Mouse (Mus musculus) E14TG2a.4 (cell line): Measurements from ENCODE around the gene Wdhd1.

ENCODE experiments used
- H3K27me3 ChIP-seq: 2 replicates; pipeline ENCODE4 v1.6.1; 2014; ENCODE audit warnings: low read length, control low read depth; ENCODE audit not compliant: insufficient read depth
- H3K36me3 ChIP-seq: 2 replicates; pipeline ENCODE4 v1.6.1; 2014; ENCODE audit warnings: low read length, control low read depth; ENCODE audit not compliant: insufficient read depth
- H3K4me1 ChIP-seq: replicated peaks from 2 replicates; pipeline ENCODE4 v1.6.1; 2014; ENCODE audit warnings: low read depth, low read length, control low read depth
- H3K4me3 ChIP-seq: replicated peaks from 2 replicates; pipeline ENCODE4 v1.5.1; 2014; ENCODE audit warnings: mild to moderate bottlenecking, low read length
- H3K9me3 ChIP-seq: 2 replicates; pipeline ENCODE4 v1.6.1; 2014; ENCODE audit warnings: low read length, control low read depth
- CTCF ChIP-seq: conservative IDR thresholded peaks from 2 replicates; pipeline ENCODE4 v1.5.1; 2014; ENCODE audit warnings: low read length
- NANOG ChIP-seq: IDR thresholded peaks from 2 replicates; pipeline ENCODE4 v1.6.1; 2014; ENCODE audit warnings: borderline replicate concordance, low read length, mixed read lengths
- POU5F1 ChIP-seq: IDR thresholded peaks from 2 replicates; pipeline ENCODE4 v1.6.1; 2014; ENCODE audit warnings: low read length, borderline replicate concordance

Gene Wdhd1

GRCm38 (mm10) chr14:47236491-47236890 lies 40.2 kb downstream of the Wdhd1 start:
- Histone ChIP-seq H3K36me3 (peaks cover 11% of the 10 kb centered on the region), H3K4me3 (no peak overlapping the region), H3K27me3 (no peaks in the 10 kb centered on the region), H3K9me3 (no peaks in the 10 kb centered on the region), H3K4me1 (no peaks in the 10 kb centered on the region)
- TF ChIP-seq CTCF (no peak), POU5F1 (no peak), NANOG (no peak)

DNA sequence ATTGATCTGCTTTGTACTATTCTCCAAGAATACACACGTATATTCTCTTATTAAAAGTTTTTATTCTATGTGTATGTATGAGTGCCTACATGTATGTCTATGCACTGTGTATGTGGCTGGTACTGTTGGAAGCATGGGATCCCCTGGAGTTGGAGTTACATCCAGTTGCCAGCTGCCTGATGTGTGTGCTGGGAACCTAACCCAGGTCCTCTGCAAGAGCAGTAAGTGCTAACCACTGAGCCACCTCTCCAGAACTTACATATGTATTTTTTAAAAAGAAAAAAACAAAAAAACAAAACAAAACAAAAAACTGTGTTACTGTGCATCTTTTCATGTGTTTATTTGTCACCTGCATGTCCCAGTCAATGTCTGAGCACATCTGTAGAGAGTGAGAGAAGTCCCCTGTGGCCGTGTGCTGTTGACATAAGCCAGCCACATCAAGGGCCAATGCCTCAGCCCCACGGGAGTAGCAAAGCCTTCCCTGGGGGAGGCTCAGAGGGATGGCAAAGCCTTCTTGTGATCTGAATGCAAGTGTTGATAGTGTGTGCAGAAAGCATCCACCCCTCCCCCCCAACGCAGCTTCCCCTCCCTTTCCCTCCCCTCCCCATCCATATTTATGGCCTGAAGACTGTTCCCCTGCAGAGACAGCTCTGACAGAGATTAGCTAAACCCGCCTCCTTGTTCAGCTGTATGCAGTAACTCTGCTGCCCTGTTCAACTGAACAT lies 42.0 kb downstream of the Wdhd1 start:
- no peaks in the 10 kb centered on the region for H3K9me3 ChIP-seq
- H3K4me1 ChIP-seq: 0 out of 2 replicates have a peak, but pooled peaks cover 6% of the 10 kb centered on the region
- TF ChIP-seq POU5F1: no peak
- TF ChIP-seq CTCF: no peak
- no peak for TF ChIP-seq NANOG
- H3K36me3 ChIP-seq: no peaks in the 10 kb centered on the region
- no peak overlapping the region for H3K4me3 ChIP-seq
- H3K27me3 ChIP-seq: no peaks in the 10 kb centered on the region

GRCm38 (mm10) chr14:47234032-47234431 lies 42.6 kb downstream of the Wdhd1 start:
- H3K36me3 ChIP-seq: no peaks in the 10 kb centered on the region
- TF ChIP-seq NANOG (no peak), POU5F1 (no peak), CTCF (no peak)
- H3K27me3 ChIP-seq: no peaks in the 10 kb centered on the region
- peaks cover 10% of the 10 kb centered on the region for H3K4me1 ChIP-seq
- no peak overlapping the region for H3K4me3 ChIP-seq
- no peaks in the 10 kb centered on the region for H3K9me3 ChIP-seq

DNA sequence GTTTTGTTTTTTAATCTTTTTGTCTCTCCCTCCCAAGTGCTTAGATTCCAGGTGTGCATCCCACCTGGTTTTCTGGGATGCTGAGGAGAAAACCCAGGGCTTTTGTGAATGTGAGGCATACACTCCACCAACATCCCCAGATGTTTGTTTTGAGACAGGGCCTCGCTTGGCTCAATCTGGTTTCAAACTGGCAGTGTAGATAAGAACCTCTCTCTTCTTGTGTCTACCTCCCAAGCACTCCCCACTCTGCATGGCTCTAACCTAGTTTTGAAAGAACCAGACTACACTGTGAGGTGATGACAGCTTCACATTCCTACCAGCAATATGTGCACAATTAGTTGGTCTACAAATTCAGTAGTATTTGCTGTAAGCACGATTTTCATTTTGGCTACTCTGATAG lies 43.1 kb downstream of the Wdhd1 start:
- no peaks in the 10 kb centered on the region for H3K9me3 ChIP-seq
- TF ChIP-seq POU5F1 (no peak), CTCF (no peak), NANOG (no peak)
- peaks cover 10% of the 10 kb centered on the region for H3K4me1 ChIP-seq
- H3K36me3 ChIP-seq: no peaks in the 10 kb centered on the region
- no peak overlapping the region for H3K4me3 ChIP-seq
- H3K27me3 ChIP-seq: no peaks in the 10 kb centered on the region

DNA sequence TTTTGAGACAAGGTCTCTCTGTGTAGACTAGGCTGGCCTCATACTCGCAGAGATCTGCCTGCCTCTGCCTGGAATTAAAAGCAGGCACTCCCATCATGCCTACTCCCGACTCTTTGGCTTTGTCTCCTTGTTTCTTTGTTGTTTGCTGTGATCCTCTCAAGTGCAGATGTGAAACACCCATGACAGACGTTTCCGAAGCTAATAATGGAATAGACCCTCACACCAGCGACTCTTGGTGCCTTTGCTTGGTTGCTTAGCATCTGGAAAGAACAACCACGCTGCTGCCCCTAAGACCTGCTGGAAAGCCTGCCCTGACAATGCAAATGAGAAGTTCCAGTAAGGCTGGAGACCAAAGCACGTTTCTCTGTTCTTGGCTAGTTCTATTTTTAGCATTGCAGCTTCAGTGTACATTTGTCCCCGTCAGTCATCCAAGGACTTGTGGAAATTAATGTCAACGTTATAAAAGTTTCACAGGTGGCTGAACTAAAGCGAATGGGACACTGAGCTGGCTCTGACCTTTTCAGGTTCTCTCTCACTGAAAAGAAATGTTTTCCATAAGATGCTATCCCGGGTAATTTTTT lies 46.8 kb downstream of the Wdhd1 start:
- no peak for TF ChIP-seq CTCF
- no peak for TF ChIP-seq NANOG
- TF ChIP-seq POU5F1: no peak
- no peaks in the 10 kb centered on the region for H3K27me3 ChIP-seq
- H3K4me3 ChIP-seq: no peak overlapping the region
- no peaks in the 10 kb centered on the region for H3K36me3 ChIP-seq
- peaks cover 15% of the 10 kb centered on the region for H3K4me1 ChIP-seq
- no peaks in the 10 kb centered on the region for H3K9me3 ChIP-seq

DNA sequence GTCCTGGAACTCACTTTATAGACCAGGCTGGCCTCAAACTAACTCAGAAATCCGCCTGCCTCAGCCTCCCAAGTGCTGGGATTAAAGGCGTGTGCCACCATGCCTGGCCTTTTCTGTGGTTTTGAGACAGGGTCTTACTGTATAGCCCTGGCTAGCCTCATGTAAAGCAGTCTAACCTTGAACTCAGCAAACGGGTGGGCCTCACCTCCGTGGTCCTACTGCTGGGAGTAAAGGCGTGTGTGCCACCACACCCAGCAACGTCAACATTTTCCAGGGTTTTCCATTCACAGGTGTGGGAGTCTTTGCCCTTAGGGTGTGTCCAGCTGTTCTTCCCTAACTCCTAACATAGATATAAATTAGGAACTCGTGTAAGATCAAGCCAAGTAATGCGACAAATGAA lies 50.7 kb downstream of the Wdhd1 start:
- Histone ChIP-seq H3K4me1 (peaks cover 20% of the 10 kb centered on the region), H3K9me3 (no peaks in the 10 kb centered on the region), H3K27me3 (no peaks in the 10 kb centered on the region), H3K36me3 (no peaks in the 10 kb centered on the region), H3K4me3 (no peak overlapping the region)
- TF ChIP-seq POU5F1: no peak
- no peak for TF ChIP-seq NANOG
- TF ChIP-seq CTCF: no peak

DNA sequence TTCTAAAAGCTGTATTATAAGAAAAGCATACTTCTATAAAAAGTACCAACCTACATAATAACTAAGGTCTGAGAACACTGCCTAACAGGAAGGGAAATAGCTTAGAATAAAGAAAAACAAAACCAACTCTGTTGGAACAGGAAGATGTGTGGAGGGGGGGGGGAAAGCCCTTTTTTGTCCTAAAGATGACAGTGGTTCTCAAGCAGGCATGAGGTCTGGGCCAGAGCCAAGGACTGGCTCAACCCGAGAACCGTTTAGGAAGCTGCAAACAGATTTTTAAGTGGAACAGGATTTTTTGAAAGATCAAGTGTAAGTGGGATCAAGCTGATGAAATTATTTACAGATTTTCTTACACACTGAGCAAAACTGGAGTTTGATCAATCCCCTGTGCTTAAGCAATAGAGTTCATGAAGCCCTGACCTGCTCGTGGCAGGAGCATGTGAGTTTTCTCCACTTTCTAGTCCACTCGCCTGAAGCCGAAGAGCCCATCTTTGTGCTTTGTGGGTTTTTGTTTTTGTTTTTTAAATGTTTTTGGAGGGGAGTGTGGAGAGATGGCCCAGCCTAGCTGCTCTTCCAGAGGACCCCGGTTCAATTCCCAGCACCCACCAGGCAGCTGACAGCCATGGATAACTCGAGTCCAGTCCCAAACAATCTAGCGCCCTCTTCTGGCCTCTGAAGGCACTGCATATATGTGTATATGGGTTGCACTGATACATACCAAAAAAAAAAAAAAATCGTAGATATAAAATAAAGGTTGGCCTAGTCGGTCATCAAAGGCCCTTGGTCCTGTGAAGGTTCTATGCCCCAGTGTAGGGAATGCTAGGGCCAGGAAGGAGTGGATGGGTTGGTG lies 52.0 kb downstream of the Wdhd1 start:
- H3K36me3 ChIP-seq: no peaks in the 10 kb centered on the region
- peak; percentile 70 for TF ChIP-seq CTCF
- no peak for TF ChIP-seq POU5F1
- peaks cover 14% of the 10 kb centered on the region for H3K4me1 ChIP-seq
- H3K4me3 ChIP-seq: no peak overlapping the region
- H3K27me3 ChIP-seq: no peaks in the 10 kb centered on the region
- H3K9me3 ChIP-seq: no peaks in the 10 kb centered on the region

GRCm38 (mm10) chr14:47222631-47223450 lies 53.8 kb downstream of the Wdhd1 start:
- Histone ChIP-seq H3K4me1 (peaks cover 10% of the 10 kb centered on the region), H3K9me3 (no peaks in the 10 kb centered on the region), H3K27me3 (no peaks in the 10 kb centered on the region), H3K4me3 (no peak overlapping the region), H3K36me3 (no peaks in the 10 kb centered on the region)
- TF ChIP-seq POU5F1: no peak
- TF ChIP-seq NANOG: no peak
- TF ChIP-seq CTCF: no peak
